Mouse (Mus musculus) testis, postnatal 14 days (tissue): ENCODE results near the gene Dst.

Source experiments
- DNase-seq: peaks from one replicate; pipeline ENCODE4 v3.0.0; 2021; ENCODE audit warnings: low spot score

The Dst gene

DNA sequence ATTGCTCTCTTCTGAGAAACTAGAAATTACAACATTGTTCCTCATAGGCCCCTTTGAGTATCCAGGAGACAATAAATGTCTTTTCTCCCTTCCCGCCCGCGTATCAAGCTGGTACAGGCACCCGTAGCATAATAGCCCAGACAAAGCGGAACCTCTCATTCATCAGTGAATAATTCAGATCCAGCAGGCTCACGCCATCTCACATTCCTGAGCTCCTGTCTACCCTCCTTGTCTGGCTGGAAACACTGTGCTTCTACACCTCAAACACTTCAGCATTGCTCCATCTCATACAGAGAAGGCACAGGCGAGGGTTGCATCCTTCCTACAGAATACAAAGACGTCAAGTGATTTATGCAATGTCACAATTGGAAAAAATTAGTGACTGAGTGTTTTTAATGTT lies 23.8 kb downstream of the Dst start:
- DNase-seq = no peak

GRCm38 (mm10) chr1:33932196-33932595 lies 24.2 kb downstream of the Dst start:
- DNase-seq = no peak

DNA sequence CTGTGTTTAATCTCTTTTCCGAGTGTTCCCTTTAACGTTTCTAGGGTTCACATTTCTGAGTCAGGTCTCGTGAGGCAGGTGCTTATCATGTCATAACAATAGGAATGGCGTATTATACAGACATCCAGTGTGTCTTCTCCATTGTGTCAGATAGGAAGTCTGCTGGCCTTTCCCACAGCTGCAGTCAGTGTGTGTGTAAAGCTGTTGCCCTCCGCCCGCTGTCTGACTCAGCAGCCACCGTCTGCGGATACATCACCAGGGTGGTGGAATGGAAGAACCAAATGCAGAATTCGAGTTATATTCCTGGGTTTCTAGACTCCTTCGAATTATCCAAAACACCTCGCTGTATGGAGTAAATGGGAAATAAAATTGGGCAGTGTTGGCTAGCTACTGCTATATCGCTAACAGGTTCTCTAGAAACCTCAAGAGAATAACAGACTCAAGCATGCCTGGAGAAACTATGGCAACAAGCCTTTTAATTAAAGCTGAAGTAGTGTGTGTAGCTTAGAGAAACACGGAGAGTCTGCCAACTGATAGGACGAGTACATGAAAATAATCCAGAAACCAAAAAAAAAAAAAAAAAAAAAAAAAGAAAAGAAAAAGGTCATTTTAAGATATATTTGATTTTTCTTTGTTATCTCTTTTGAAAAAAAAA lies 24.9 kb downstream of the Dst start:
- no peak for DNase-seq

DNA sequence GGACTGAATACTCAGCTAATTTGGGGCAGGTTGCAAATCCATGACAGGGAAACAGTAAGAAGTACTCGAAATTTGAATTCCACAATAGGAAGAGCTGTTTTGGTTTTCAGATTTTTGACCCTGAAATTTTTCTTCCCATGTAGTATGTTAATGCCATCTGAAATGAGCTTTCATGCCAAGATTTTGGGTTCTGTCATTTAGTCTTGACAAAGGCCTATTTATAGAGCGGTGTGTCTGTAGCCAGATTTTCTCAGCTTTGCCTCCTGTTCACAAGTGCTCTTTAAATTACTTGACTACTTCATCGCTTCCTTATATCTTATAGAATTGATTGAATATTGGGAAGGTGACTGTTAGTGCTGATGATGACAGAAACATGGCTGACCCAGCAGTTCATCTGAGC lies 27.9 kb downstream of the Dst start:
- DNase-seq = no peak

- no peak for DNase-seq
Measured at GRCm38 (mm10) chr1:33939828-33940227, 31.8 kb downstream of the Dst start.

DNA sequence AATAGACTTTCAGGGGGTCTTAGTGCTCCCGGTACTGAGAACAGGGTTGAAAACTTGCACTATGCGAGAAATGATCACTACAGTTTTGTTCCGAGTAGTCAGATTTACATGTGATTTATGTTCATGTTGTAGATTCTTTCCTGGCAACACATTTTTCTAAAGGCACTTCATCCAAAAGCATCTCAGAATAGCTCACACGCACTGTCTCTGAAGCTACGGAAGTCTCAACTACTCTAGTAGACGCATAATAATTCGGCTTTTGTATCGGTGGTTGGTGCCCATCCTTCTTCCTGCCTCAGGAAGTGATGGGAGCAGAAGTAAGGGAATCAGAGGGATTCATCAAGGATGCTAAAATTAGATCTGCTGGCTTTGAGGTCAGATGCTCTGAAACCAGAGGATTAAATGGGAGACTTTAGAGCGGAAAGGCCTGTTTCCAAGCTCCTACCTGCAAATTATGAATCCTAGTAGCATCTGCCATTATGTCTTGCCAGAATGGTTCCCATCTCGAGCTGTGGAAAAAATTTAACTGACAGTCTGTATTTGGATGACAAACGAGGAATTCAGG lies 32.4 kb downstream of the Dst start:
- no peak for DNase-seq

DNA sequence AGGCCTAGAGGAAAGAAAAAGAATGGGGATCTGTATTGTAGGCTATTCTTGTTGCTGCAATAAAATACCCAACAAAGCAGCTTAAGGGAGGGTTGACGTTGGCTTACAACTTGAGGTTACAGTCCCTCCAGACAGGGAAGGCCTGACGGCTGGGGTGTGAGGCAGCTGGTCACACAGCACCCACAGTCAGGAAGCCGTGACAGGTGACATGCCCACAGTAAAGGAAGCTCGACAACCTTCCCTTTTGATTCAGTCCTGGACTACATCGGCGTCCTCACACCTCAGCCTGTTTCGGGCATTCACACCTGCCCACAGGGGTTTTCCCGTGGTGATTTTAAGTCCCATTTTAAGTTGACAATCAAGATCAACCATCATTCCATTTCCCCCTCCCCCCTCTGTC lies 34.6 kb downstream of the Dst start:
- no peak for DNase-seq

- DNase-seq = no peak
Measured at GRCm38 (mm10) chr1:33943943-33944342, 35.9 kb downstream of the Dst start.

DNA sequence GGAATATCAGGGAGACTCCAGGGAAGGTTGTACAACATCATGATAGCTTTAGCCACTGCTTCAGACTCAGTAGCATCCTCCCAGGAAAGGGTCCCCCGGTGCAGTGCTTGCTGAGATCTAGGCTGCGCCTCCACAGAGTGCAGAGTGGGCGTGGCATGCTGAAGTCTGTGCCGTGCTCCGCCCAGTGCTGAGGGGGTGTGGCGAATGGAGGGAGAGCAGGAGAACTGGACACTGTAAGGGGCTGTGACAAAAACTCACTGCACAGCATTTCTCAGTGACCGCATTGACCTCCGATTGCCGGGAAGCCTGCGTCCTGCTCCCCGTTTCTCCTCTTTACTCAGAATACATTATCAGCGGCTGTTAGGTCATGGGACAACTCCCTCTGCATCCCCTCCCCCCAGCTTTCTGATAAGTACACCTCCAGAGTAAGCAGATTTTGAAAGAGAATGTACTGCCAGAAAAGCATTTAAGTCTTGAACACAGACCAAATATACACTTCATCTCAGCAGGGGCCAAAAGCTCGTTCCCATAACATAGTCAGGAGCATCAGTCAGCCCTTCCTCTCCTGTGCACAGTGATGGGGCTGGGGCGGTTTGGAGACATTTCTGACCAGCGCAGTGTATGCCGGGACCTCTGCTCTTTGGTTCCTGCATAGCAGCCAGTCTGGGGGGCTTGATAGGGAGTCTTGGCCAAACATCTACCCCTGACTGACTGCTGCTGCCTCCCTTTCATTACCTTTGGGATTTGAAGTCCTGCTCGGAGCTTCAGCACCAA lies 37.1 kb downstream of the Dst start:
- DNase-seq = peak; percentile 63

DNA sequence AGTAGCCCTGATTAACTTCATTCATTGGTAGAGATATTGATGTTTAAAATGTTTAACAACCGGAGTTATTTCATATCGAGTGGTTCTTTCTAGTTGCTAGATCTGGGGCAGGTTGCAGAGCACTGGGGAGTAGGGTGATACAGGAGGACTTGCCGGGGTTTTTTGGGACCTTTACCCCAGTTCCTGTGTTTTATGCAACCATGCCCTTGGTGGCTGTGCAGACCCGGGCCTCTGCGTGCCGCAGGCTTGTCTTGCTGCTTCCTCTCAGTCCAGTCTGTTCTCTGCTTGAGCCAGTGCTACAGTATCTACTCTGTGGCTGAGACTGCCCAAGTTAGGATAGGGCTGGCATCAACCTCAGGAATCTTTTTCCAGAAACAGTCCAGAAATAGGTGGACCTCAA lies 37.7 kb downstream of the Dst start:
- DNase-seq = no peak

- DNase-seq = no peak
Measured at GRCm38 (mm10) chr1:33946601-33947395, 38.8 kb downstream of the Dst start.

DNA sequence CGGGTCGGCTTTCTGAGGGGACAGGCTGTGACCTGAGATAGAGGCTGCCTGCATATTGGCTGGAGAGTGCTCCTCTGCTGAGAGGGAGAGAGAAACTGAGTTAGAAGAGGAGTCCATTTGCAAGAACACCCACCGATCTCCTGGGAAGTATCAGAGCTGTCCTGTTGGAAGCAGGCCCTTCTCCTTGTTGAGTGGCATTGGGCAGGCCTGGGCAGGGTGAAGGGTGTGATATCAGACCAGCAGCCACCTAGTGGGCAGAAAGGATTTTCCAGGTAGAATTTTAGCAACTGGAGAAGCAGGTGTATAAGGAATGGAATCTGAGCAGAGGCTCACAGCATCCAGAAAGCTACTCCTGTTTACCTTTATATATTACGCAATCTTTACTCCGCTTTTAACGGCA lies 39.8 kb downstream of the Dst start:
- DNase-seq = no peak

- no peak for DNase-seq
Measured at GRCm38 (mm10) chr1:33948511-33948910, 40.5 kb downstream of the Dst start.

DNA sequence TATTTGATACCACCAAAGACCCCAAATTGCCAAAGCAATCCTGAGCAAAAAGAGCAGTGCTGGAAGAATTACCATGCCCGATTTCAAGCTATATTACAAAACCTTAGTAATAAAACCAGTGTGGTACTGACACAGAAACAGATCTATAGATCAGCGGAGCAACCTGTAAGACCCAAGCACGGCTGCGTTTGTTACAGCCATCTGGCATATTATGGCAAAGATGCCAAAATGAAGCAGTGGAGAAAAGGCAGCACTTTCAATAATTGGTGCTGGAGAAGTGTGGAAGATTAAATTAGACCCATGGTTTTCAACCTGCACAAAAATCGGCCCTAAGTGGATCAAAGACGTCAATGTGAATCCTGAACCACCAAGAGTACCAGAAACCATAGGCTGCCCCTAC lies 47.6 kb downstream of the Dst start:
- DNase-seq = no peak

GRCm38 (mm10) chr1:33960439-33960838 lies 52.4 kb downstream of the Dst start:
- no peak for DNase-seq

DNA sequence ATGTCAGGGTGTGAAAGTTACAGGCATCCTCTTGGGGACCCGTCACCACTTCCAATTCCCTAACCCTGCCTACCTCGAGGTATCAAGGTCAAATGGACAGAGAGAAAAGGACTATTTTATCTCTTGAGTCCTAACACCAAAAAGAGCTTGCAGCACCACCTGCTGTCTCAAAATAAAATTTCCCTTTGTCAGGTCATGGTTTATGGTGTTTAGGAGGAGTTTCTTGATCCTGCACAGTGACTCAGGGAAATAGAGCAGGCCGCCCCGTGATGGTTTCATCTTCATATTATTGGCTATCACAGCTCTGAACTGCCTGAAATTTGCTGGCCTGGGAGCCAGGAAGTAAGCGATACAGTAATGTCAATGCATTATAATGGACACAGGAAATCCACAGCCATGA lies 56.6 kb downstream of the Dst start:
- DNase-seq = no peak

DNA sequence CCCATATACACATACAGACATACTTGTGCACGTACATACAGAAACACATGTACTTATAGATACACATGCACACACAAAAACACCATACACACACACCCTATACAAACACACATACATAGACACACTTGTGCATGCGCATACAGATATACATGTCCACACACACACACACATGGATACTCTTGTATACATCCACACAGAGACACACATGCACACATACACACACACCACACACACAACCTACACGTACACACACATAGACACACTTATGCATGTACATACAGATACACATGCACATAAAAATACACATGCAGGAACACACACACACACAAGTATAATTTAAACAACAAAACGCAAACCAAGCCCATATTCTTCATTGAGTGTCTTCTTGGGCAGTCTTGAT lies 57.8 kb downstream of the Dst start:
- DNase-seq = no peak

- no peak for DNase-seq
Measured at GRCm38 (mm10) chr1:33966328-33966727, 58.3 kb downstream of the Dst start.

DNA sequence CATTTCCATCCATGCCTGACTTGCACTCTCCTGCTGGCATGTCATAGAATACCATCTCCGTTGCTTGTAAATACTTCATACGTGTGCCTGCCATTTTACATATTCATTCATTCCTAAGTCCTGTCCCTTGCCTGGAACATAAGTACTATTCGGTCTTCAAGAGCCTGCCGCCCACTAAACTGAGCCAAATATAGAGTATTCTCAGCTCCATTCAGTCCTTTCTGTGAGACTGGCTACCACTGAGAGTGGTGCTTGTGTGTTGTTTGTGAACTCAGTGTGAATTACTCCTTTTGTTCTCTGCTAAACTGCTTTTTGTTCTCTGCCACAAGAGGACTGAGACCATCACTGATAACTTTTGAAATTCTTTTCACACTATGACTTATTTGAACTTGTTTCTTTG lies 59.2 kb downstream of the Dst start:
- DNase-seq = no peak

- DNase-seq = no peak
Measured at GRCm38 (mm10) chr1:33969910-33970309, 61.9 kb downstream of the Dst start.

DNA sequence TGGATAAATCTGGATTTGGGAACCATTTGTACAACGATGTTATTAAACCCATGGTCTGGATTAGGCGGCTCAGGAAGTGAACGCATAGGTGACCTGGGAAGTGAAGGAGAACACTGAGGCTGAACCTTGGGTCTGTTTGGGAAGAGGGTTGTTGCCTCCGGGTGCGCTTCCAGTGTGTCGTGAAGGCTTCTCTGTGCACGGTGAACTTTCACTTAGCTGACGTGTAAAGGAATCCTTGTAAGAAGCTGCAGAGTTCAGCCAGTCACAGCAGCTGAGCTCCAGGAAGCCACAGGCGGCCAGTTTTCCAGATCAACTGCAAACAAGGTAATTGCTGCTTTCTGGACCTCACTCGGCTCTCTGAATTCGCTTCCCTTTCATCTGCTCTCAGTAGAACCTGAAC lies 66.4 kb downstream of the Dst start:
- no peak for DNase-seq

DNA sequence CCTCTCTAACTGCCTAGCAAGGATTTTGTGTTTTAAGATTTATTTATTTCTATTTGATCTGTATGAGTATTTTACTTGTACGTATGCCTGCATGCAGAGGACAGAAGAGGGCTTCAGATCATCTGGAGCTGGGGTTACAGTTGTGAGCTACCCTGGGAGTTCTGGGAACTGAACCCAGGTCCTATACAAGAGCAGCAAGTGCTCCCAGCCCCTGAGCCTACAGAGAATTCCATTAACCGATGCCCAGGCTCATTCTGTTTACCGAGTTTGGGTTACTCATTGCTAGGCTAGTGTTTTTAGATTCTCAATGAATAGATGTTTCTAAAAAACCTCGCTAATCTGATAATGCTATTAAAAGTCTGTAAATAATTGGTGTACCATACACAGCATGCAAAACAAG lies 67.3 kb downstream of the Dst start:
- no peak for DNase-seq

GRCm38 (mm10) chr1:33977832-33978231 lies 69.8 kb downstream of the Dst start:
- DNase-seq = no peak
